Mouse (Mus musculus): Measurements from ENCODE around the gene Tbce.
"Not testable (repeated sequence)": the region's sequence is repeated elsewhere in the genome, so short reads cannot be mapped to it uniquely, and the experiment has no call there.

Tbce gene

GRCm38 (mm10) chr13:14039292-14039965, at the start of gene Tbce:
Tbce (minus strand) TSS chr13:14039638.
- DNase-seq (ENCODE audit: low spot score), result peak; percentile 89

GRCm38 (mm10) chr13:14088669-14089068, 49.2 kb upstream of the Tbce start:
- DNase-seq (ENCODE audit: low spot score), result no peak

GRCm38 (mm10) chr13:14075326-14075725, 35.9 kb upstream of the Tbce start:
- no peak for DNase-seq (ENCODE audit: low spot score)

- no peak for DNase-seq (ENCODE audit: low spot score)
These were observed 34.9 kb upstream of the Tbce start for GRCm38 (mm10) chr13:14074371-14074770.

- no peak for DNase-seq (ENCODE audit: low spot score)
These were observed 29.9 kb upstream of the Tbce start for GRCm38 (mm10) chr13:14069291-14069690.

- DNase-seq (ENCODE audit: low spot score), result no peak
These were observed 28.6 kb upstream of the Tbce start for GRCm38 (mm10) chr13:14068035-14068434.

GRCm38 (mm10) chr13:14065701-14066100, 26.3 kb upstream of the Tbce start:
- no peak for DNase-seq (ENCODE audit: low spot score)

GRCm38 (mm10) chr13:14065028-14065380, 25.6 kb upstream of the Tbce start:
- no peak for DNase-seq (ENCODE audit: low spot score)

- DNase-seq (ENCODE audit: low spot score), result peak; percentile 36
These were observed 25.0 kb upstream of the Tbce start for GRCm38 (mm10) chr13:14064341-14065027.

- DNase-seq (ENCODE audit: low spot score), result no peak
These were observed 24.5 kb upstream of the Tbce start for GRCm38 (mm10) chr13:14063942-14064271.

- DNase-seq (ENCODE audit: low spot score), result peak; percentile 94
These were observed 23.8 kb upstream of the Tbce start, which contains the start of the genes Arid4b and Ggps1 for GRCm38 (mm10) chr13:14063013-14063941. Arid4b (plus strand) TSS chr13:14063232. Ggps1 (minus strand) TSS chr13:14063488.

- no peak for DNase-seq (ENCODE audit: low spot score)
These were observed 23.0 kb upstream of the Tbce start for GRCm38 (mm10) chr13:14062209-14063012.

GRCm38 (mm10) chr13:14059582-14059981, 20.1 kb upstream of the Tbce start:
- no peak for DNase-seq (ENCODE audit: low spot score)

- DNase-seq (ENCODE audit: low spot score), result no peak
These were observed 17.4 kb upstream of the Tbce start for GRCm38 (mm10) chr13:14056801-14057200.

GRCm38 (mm10) chr13:14049878-14050277, 10.4 kb upstream of the Tbce start:
- no peak for DNase-seq (ENCODE audit: low spot score)

GRCm38 (mm10) chr13:14044521-14044920, 5.1 kb upstream of the Tbce start:
- DNase-seq (ENCODE audit: low spot score), result no peak

- DNase-seq (ENCODE audit: low spot score), result no peak
These were observed 4.4 kb upstream of the Tbce start for GRCm38 (mm10) chr13:14043851-14044250.

GRCm38 (mm10) chr13:14040186-14040585, 748 bp upstream of the Tbce start:
- no peak for DNase-seq (ENCODE audit: low spot score)

- DNase-seq (ENCODE audit: low spot score), result no peak
These were observed 537 bp downstream of the Tbce start for GRCm38 (mm10) chr13:14038911-14039291.

- no peak for DNase-seq (ENCODE audit: low spot score)
These were observed 3.4 kb downstream of the Tbce start for GRCm38 (mm10) chr13:14035875-14036630.

GRCm38 (mm10) chr13:14035352-14035751, 4.1 kb downstream of the Tbce start:
- not testable (repeated sequence) for DNase-seq (ENCODE audit: low spot score)

All from ovary, postnatal 36 days (tissue).